Mouse (Mus musculus) C2C12 (cell line): ENCODE results near the gene H2-DMa. TPM values are rescaled to one million over a fixed set of nuclear protein-coding genes. Genes with fewer than 3 reads are reported as not detected.

Experiments used
- H3K27me3 ChIP-seq: one replicate; pipeline ENCODE4 v1.6.1; 2011; ENCODE audit not compliant: control insufficient read depth, insufficient read depth, insufficient read length
- H3K36me3 ChIP-seq: one replicate; pipeline ENCODE4 v1.6.1; 2011; ENCODE audit not compliant: control insufficient read depth, insufficient read depth
- H3K4me3 ChIP-seq: one replicate; pipeline ENCODE4 v1.5.1; 2011; ENCODE audit warnings: mild to moderate bottlenecking, control low read depth; ENCODE audit not compliant: poor library complexity, insufficient read depth, severe bottlenecking
- H3K79me2 ChIP-seq: one replicate; pipeline ENCODE4 v1.6.1; 2011; ENCODE audit not compliant: control insufficient read depth, insufficient read depth
- H3K79me3 ChIP-seq: one replicate; pipeline ENCODE4 v1.6.1; 2011; ENCODE audit warnings: low read depth, control low read depth
- H3ac ChIP-seq: one replicate; pipeline ENCODE3; 2011; ENCODE audit warnings: low read depth; ENCODE audit not compliant: control insufficient read depth, insufficient read length
- CEBPB ChIP-seq: IDR thresholded peaks from one replicate; pipeline ENCODE4 v1.6.1; 2011; ENCODE audit warnings: low read depth, mild to moderate bottlenecking, control low read depth, moderate library complexity
- CTCF ChIP-seq: IDR thresholded peaks from one replicate; pipeline ENCODE4 v1.5.1; 2011; ENCODE audit not compliant: control insufficient read depth, insufficient read depth, insufficient read length
- FOSL1 ChIP-seq: IDR thresholded peaks from one replicate; pipeline ENCODE4 v1.8.0; 2011; ENCODE audit warnings: mild to moderate bottlenecking, low read length; ENCODE audit not compliant: poor library complexity, insufficient read depth, severe bottlenecking
- MAX ChIP-seq: IDR thresholded peaks from one replicate; pipeline ENCODE4 v1.6.1; 2011; ENCODE audit warnings: mild to moderate bottlenecking, control low read depth
- MYOD1 ChIP-seq: IDR thresholded peaks from one replicate; pipeline ENCODE4 v1.6.1; 2011; ENCODE audit warnings: low read depth; ENCODE audit not compliant: control insufficient read depth, insufficient read length
- MYOG ChIP-seq: IDR thresholded peaks from one replicate; pipeline ENCODE4 v1.6.1; 2011; ENCODE audit not compliant: control insufficient read depth, insufficient read length; ENCODE audit errors: extremely low read depth
- USF1 ChIP-seq: IDR thresholded peaks from one replicate; pipeline ENCODE4 v1.6.1; 2011; ENCODE audit warnings: low read depth, mild to moderate bottlenecking, control low read depth, moderate library complexity
- polyA plus RNA-seq: library from polyadenylated mRNA; unstranded; fragments of >200 nt; fragmentation: generic; extraction: Trizol; gene quantifications from one replicate; pipeline ENCODE4 v1.2.1, GENCODE M21; 2012; ENCODE audit warnings: missing spikeins

The H2-DMa gene
- polyA plus RNA-seq, 1 experiment: 5.2 TPM

DNA sequence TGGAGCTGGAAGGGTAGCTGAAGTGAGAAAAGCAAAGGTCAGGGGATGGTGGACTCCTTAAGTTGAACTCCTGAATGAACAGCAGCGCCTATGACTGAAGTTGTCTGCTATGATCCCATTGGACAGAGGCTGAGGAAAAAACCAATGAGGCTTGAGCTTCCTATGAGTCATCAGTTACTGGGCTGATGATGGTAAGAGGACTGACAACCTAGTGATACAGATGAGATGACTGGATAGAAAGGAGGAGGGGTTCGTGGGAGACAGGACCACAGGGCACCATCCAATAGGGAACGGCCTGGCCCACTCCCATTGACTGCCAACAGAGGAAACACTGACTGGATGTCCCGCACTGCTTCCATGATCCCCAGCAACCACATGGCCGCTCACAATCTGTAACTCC, 39.7 kb upstream of the H2-DMa start:
- Histone ChIP-seq H3K27me3 (peaks cover 8% of the 10 kb centered on the region), H3ac (no peak overlapping the region), H3K79me2 (no peaks in the 10 kb centered on the region), H3K4me3 (no peak overlapping the region), H3K36me3 (no peaks in the 10 kb centered on the region), H3K79me3 (no peaks in the 10 kb centered on the region)
- TF ChIP-seq MAX (no peak), USF1 (no peak), MYOD1 (no peak), CTCF (no peak), FOSL1 (no peak), MYOG (no peak), CEBPB (no peak)

DNA sequence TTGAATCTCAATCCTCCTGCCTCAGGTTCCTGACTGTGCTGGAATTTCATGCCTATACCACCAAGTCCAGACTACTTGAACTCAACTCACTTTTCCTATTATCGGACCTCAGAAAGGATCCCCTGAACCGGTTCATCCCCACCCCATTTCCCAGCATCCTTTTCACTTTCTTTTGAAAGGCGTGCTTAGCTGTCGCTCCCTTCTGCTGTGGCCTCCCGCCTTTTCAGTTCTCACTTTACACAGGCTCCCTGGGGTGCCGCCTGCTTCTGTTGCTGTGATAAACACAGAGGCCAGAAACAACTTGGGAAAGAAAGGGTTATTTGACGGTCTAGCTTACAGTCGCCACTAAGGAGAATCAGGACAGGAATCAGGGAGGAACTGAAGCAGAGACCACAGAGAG, 36.2 kb upstream of the H2-DMa start:
- no peaks in the 10 kb centered on the region for H3K36me3 ChIP-seq
- H3K27me3 ChIP-seq: peaks cover 18% of the 10 kb centered on the region
- no peak overlapping the region for H3ac ChIP-seq
- H3K79me3 ChIP-seq: no peaks in the 10 kb centered on the region
- TF ChIP-seq MYOD1 (no peak), USF1 (no peak), MAX (no peak), FOSL1 (no peak), CTCF (no peak), MYOG (no peak), CEBPB (no peak)
- no peaks in the 10 kb centered on the region for H3K79me2 ChIP-seq
- no peak overlapping the region for H3K4me3 ChIP-seq

DNA sequence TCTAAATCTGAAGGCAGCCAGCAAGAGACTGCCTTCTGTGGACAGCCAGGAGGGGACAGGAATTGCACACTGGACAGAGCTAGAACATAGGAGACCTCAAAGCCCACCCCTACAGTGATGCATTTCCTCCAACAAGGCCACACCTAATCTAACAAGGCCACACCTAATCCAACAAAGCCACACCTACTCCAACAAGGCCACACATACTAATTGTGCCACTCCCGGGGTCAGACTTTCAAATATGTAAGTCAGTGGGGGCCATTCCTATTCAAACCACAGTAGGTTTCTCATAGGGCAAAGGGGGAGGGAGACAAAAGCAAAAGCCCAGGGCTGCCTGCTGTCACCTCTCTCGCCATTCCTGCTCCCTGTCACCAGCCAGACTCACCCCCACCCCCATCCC, 32.0 kb upstream of the H2-DMa start:
- Histone ChIP-seq H3K4me3 (no peak overlapping the region), H3K27me3 (peaks cover 23% of the 10 kb centered on the region), H3K79me3 (no peaks in the 10 kb centered on the region), H3K79me2 (no peaks in the 10 kb centered on the region), H3K36me3 (no peaks in the 10 kb centered on the region), H3ac (no peak overlapping the region)
- TF ChIP-seq MYOG (no peak), MAX (no peak), CTCF (no peak), MYOD1 (no peak), FOSL1 (no peak), USF1 (no peak), CEBPB (no peak)

DNA sequence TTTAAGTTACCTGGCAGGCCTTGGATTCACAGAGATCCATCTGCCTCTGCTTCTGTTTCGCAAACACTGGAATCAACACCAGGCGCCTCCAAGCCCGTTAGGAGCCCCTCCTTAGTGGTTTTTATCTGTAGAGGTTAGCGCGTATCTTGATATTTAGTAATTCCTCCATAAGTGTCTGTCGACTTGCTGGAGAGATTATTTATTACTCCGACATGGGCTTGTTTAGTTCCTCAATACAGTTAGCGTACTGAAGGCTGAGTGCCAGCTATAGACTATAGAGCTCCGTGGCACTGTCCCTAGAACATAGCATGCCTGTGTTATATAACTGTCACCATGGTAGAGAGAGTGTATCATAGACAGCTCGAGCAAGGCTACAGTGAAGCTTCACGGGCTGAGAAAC, 31.2 kb upstream of the H2-DMa start:
- Histone ChIP-seq H3K27me3 (peaks cover 23% of the 10 kb centered on the region), H3K4me3 (no peak overlapping the region), H3K36me3 (no peaks in the 10 kb centered on the region), H3K79me3 (no peaks in the 10 kb centered on the region), H3ac (no peak overlapping the region), H3K79me2 (no peaks in the 10 kb centered on the region)
- TF ChIP-seq USF1: no peak
- no peak for TF ChIP-seq CTCF

DNA sequence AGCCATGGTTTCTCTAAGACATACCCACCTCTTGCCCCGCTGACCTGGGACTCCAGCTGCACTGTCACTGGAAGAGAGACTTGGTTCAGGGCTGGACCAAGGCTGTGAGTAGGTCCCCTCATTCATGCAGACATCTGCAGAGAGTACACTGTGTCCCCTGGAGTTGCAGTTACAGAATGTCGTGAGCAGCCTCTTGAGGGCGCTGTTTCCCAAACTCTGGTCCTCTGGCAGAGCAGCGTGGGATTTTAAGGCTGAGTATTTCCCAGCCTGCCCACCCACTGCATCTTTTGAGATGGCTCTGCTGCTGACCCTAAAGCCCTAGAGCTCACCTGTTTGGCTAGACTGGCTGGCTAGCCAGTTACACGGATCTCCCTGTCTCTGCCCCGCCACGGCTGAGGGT, 28.4 kb upstream of the H2-DMa start:
- no peak overlapping the region for H3ac ChIP-seq
- peaks cover 7% of the 10 kb centered on the region for H3K27me3 ChIP-seq
- no peak overlapping the region for H3K4me3 ChIP-seq
- TF ChIP-seq FOSL1 (no peak), CEBPB (no peak), CTCF (no peak), MYOG (no peak)
- no peaks in the 10 kb centered on the region for H3K79me2 ChIP-seq
- no peaks in the 10 kb centered on the region for H3K79me3 ChIP-seq
- no peaks in the 10 kb centered on the region for H3K36me3 ChIP-seq

DNA sequence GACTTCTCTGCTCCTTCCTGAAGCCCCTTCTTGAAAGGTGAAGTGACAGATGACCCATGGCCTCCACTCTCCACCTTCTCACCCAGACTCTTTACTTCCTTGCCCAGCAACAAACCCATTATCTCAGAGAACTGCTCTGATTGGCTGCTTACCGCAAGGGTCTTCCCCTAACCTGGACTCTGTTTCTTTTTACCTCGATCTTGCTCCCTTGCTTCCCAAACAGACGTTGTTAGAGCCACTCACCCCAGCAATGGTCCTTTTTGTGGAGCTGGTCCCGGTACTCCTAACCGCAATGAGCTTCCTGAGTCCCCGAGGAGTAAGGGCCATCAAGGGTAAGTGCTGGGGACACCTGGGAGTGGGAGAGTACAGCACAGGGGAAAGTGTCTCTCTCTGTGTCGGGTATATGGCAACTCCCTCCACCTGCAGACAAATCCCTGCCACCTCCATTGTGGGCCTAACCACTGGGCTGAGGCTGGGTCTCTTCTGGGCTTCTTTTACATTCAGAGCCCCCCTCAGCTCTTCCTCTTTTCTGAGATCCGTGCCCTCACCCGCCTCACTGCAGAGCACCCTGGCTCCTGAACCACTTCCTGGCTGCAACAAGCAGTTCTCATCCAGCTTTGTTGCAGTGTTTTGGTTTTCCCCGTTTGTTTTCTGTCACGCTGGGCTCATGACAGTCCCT, 27.0 kb upstream of the H2-DMa start, which contains the start of gene H2-Oa:
Gene H2-Oa, plus strand, starts transcription at position 144 of the 679 bp plus-strand sequence.
- no peak for TF ChIP-seq CTCF

More for the DNA sequence above, 27.0 kb upstream of the H2-DMa start, which contains the start of gene H2-Oa:
- no peak within 1 kb of the TSS for H3ac ChIP-seq
- no peaks in the 10 kb centered on the region for H3K79me3 ChIP-seq
- H3K79me2 ChIP-seq: no peaks in the 10 kb centered on the region
- no peak within 1 kb of the TSS for H3K4me3 ChIP-seq
- peaks cover 5% of the 10 kb centered on the region for H3K27me3 ChIP-seq
- H3K36me3 ChIP-seq: no peaks in the 10 kb centered on the region
